Mouse (Mus musculus) spleen, postnatal 0 days (tissue): ENCODE data around the gene Fam180a. TPM values are rescaled to one million over a fixed set of nuclear protein-coding genes. Genes with fewer than 3 reads are reported as not detected.

Experiments
- polyA plus RNA-seq: library from polyadenylated mRNA; unstranded; fragments of >200 nt; fragmentation: Nextera tagmentation; extraction: Ambion mirVana; gene quantifications from 2 replicates; pipeline ENCODE4 v1.2.1, GENCODE M21; 2015

The Fam180a gene
- polyA plus RNA-seq = 1.8 and 2.2 TPM in 2 replicates

DNA sequence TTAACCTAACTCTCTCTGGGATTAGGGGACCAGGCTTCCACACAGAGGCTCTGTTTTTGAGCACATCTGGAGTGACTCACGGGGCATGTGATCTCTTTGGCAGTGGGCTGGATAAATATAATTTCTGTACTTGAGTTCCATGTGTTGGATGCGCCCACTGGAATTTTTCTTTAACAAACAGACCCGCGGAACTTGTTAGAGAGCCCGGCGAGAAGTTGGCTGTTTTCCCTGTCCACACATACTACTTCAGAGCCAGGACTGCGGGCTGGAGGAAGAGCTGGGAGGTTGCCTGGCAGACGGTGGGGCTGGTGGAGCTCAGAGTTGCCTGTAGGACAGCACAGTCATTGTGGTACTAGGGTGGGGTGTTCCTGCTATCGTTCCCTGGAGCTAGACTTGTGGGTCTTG, at the start of gene Fam180a:
TSS of gene Fam180a (minus strand) at position 31 of the 405 bp plus-strand sequence.

GRCm38 (mm10) chr6:35308037-35308436, 17.9 kb downstream of the Fam180a start, which contains the start of gene Slc13a4:
Slc13a4 (minus strand) TSS chr6:35308131.

Other genes starting within 250 kb of the Fam180a start
- 16.7 and 19.7 TPM in 2 replicates for gene Cnot4, start 192.4 kb downstream of the Fam180a start, polyA plus RNA-seq
- gene Nup205, start 148.7 kb downstream of the Fam180a start, polyA plus RNA-seq = 16.6 and 17.5 TPM in 2 replicates
- 0.13 and 0.22 TPM in 2 replicates for gene Slc13a4, start 18.0 kb downstream of the Fam180a start, polyA plus RNA-seq
- gene Mtpn, start 213.7 kb upstream of the Fam180a start, polyA plus RNA-seq = 67.4 and 81.7 TPM in 2 replicates